Mouse (Mus musculus) MEL (cell line): ENCODE data around the gene Ttc9b. TPM values are rescaled to one million over a fixed set of nuclear protein-coding genes. Genes with fewer than 3 reads are reported as not detected.

ENCODE experiments used
- DNase-seq: peaks from one replicate; pipeline ENCODE4 v3.0.0; 2011; ENCODE audit warnings: low read depth, low spot score
- H3K27ac ChIP-seq: 2 replicates; pipeline ENCODE4 v1.5.1; 2012; ENCODE audit warnings: low read depth, mild to moderate bottlenecking, control low read depth, low read length, moderate library complexity; ENCODE audit not compliant: control insufficient read depth
- H3K27me3 ChIP-seq, 2 experiments: fragments of 150-350 bp in 1 of 2; sonication (generic) in 1 of 2; 2 replicates each; pipeline ENCODE4 v1.6.1; 2012; ENCODE audit warnings: low read length in 2 of 2, mild to moderate bottlenecking in 2 of 2, improper control_type of control experiment in 1 of 2, moderate library complexity in 1 of 2; ENCODE audit not compliant: insufficient read depth in 2 of 2, control insufficient read depth in 1 of 2
- H3K36me3 ChIP-seq, 2 experiments: 2 replicates each; pipeline ENCODE4 v1.6.1; 2012 to 2014; ENCODE audit warnings: low read length in 2 of 2, improper control_type of control experiment in 1 of 2, inconsistent platforms in 1 of 2, mild to moderate bottlenecking in 1 of 2; ENCODE audit not compliant: insufficient read depth in 2 of 2, control insufficient read depth in 1 of 2
- H3K4me1 ChIP-seq, 2 experiments: fragments of 150-350 bp in 1 of 2; sonication (generic) in 1 of 2; 2 replicates each; pipeline ENCODE4 v1.6.1; 2012; ENCODE audit warnings: low read length in 2 of 2, improper control_type of control experiment in 1 of 2, mild to moderate bottlenecking in 1 of 2; ENCODE audit not compliant: insufficient read depth in 2 of 2, control insufficient read depth in 1 of 2
- H3K4me3 ChIP-seq, 2 experiments: fragments of 150-350 bp in 1 of 2; sonication (generic) in 1 of 2; 2 replicates each; pipeline ENCODE4 v1.5.1; 2012; ENCODE audit warnings: low read depth in 2 of 2, low read length in 2 of 2, mild to moderate bottlenecking in 2 of 2, moderate library complexity in 2 of 2, control low read depth in 1 of 2, improper control_type of control experiment in 1 of 2; ENCODE audit not compliant: control insufficient read depth in 1 of 2, insufficient read depth in 1 of 2
- H3K79me2 ChIP-seq: 2 replicates; pipeline ENCODE4 v1.6.1; 2012; ENCODE audit warnings: mild to moderate bottlenecking, low read length, moderate library complexity; ENCODE audit not compliant: control insufficient read depth, poor library complexity, insufficient read depth
- H3K9ac ChIP-seq: 2 replicates; pipeline ENCODE4 v1.6.1; 2012; ENCODE audit warnings: low read depth, mild to moderate bottlenecking, control low read depth, low read length, moderate library complexity; ENCODE audit not compliant: control insufficient read depth, poor library complexity, severe bottlenecking
- H3K9me3 ChIP-seq: fragments of 150-350 bp; sonication (generic); replicated peaks from 2 replicates; pipeline ENCODE4 v1.6.1; 2012; ENCODE audit warnings: mild to moderate bottlenecking, low read length, improper control_type of control experiment, moderate library complexity; ENCODE audit not compliant: insufficient read depth
- BHLHE40 ChIP-seq: IDR thresholded peaks from 2 replicates; pipeline ENCODE4 v1.6.1; 2012; ENCODE audit warnings: low read depth, mild to moderate bottlenecking, inconsistent platforms, low read length, improper control_type of control experiment, borderline replicate concordance
- CHD1 ChIP-seq: IDR thresholded peaks from 2 replicates; pipeline ENCODE4 v1.6.1; 2012; ENCODE audit warnings: low read depth, mild to moderate bottlenecking, inconsistent platforms, low read length, improper control_type of control experiment
- CTCF ChIP-seq, 3 experiments: IDR thresholded peaks in 2 of 3; conservative IDR thresholded peaks in 1 of 3; 2 replicates each; pipeline ENCODE4 v1.5.1; 2011 to 2012; ENCODE audit warnings: low read length in 3 of 3, low read depth in 2 of 3, mild to moderate bottlenecking in 2 of 3, improper control_type of control experiment in 1 of 3, inconsistent platforms in 1 of 3, mixed read lengths in 1 of 3, moderate library complexity in 1 of 3; ENCODE audit not compliant: control insufficient read depth in 1 of 3, insufficient read depth in 1 of 3, poor library complexity in 1 of 3, severe bottlenecking in 1 of 3
- ELF1 ChIP-seq: IDR thresholded peaks from 2 replicates; pipeline ENCODE4 v1.6.1; 2014; ENCODE audit warnings: low read depth, mild to moderate bottlenecking, inconsistent platforms, low read length, improper control_type of control experiment, moderate library complexity
- EP300 ChIP-seq, 2 experiments: IDR thresholded peaks; 2 replicates each; pipeline ENCODE4 v1.6.1; 2011; ENCODE audit warnings: improper control_type of control experiment in 2 of 2, low read length in 2 of 2, low read depth in 1 of 2, mild to moderate bottlenecking in 1 of 2
- ETS1 ChIP-seq: IDR thresholded peaks from 2 replicates; pipeline ENCODE4 v1.6.1; 2012; ENCODE audit warnings: low read depth, mild to moderate bottlenecking, inconsistent platforms, low read length, improper control_type of control experiment, moderate library complexity
- GABPA ChIP-seq: IDR thresholded peaks from 2 replicates; pipeline ENCODE4 v1.6.1; 2012; ENCODE audit warnings: low read depth, mild to moderate bottlenecking, inconsistent platforms, low read length, improper control_type of control experiment, moderate library complexity
- GATA1 ChIP-seq: IDR thresholded peaks from 2 replicates; pipeline ENCODE4 v1.6.1; 2011; ENCODE audit warnings: low read depth, low read length, improper control_type of control experiment
- HCFC1 ChIP-seq: IDR thresholded peaks from 2 replicates; pipeline ENCODE4 v1.6.1; 2012; ENCODE audit warnings: low read depth, mild to moderate bottlenecking, inconsistent platforms, low read length, improper control_type of control experiment, moderate library complexity
- JUND ChIP-seq: IDR thresholded peaks from 2 replicates; pipeline ENCODE4 v1.6.1; 2011; ENCODE audit warnings: low read depth, mild to moderate bottlenecking, improper control_type of control experiment, low read length
- MAFK ChIP-seq: IDR thresholded peaks from 2 replicates; pipeline ENCODE4 v1.6.1; 2011; ENCODE audit warnings: low read depth, mild to moderate bottlenecking, low read length, improper control_type of control experiment, borderline replicate concordance
- MAX ChIP-seq: IDR thresholded peaks from 2 replicates; pipeline ENCODE4 v1.6.1; 2011; ENCODE audit warnings: low read length, improper control_type of control experiment
- MEF2A ChIP-seq: IDR thresholded peaks from 2 replicates; pipeline ENCODE4 v1.6.1; 2014; ENCODE audit warnings: low read depth, mild to moderate bottlenecking, inconsistent platforms, low read length, improper control_type of control experiment; ENCODE audit not compliant: poor library complexity, insufficient replicate concordance, severe bottlenecking; ENCODE audit errors: extremely low read depth
- MXI1 ChIP-seq: IDR thresholded peaks from 2 replicates; pipeline ENCODE4 v1.6.1; 2011; ENCODE audit warnings: mild to moderate bottlenecking, low read depth, low read length, improper control_type of control experiment
- MYC ChIP-seq: IDR thresholded peaks from 2 replicates; pipeline ENCODE4 v1.6.1; 2011; ENCODE audit warnings: low read depth, mild to moderate bottlenecking, low read length, improper control_type of control experiment, moderate library complexity
- NELFE ChIP-seq: IDR thresholded peaks from 2 replicates; pipeline ENCODE4 v1.6.1; 2011; ENCODE audit warnings: low read depth, low read length, improper control_type of control experiment
- NRF1 ChIP-seq: IDR thresholded peaks from 2 replicates; pipeline ENCODE4 v1.6.1; 2014; ENCODE audit warnings: low read depth, mild to moderate bottlenecking, inconsistent platforms, low read length, improper control_type of control experiment, moderate library complexity; ENCODE audit not compliant: poor library complexity, insufficient read depth, severe bottlenecking
- POLR2A ChIP-seq, 2 experiments: IDR thresholded peaks; 2 replicates each; pipeline ENCODE4 v1.6.1; 2011 to 2012; ENCODE audit warnings: low read length in 2 of 2, mild to moderate bottlenecking in 2 of 2, control low read depth in 1 of 2, improper control_type of control experiment in 1 of 2, low read depth in 1 of 2, moderate library complexity in 1 of 2; ENCODE audit not compliant: control insufficient read depth in 1 of 2, insufficient read depth in 1 of 2, poor library complexity in 1 of 2
- RAD21 ChIP-seq: IDR thresholded peaks from 2 replicates; pipeline ENCODE4 v1.6.1; 2011; ENCODE audit warnings: mild to moderate bottlenecking, low read depth, low read length, improper control_type of control experiment
- SIN3A ChIP-seq: IDR thresholded peaks from 2 replicates; pipeline ENCODE4 v1.6.1; 2012; ENCODE audit warnings: low read length, improper control_type of control experiment, inconsistent platforms
- TBP ChIP-seq: IDR thresholded peaks from 2 replicates; pipeline ENCODE4 v1.8.0; 2011; ENCODE audit warnings: low read depth, low read length, improper control_type of control experiment
- USF1 ChIP-seq: IDR thresholded peaks from 2 replicates; pipeline ENCODE4 v1.6.1; 2014; ENCODE audit warnings: low read depth, mild to moderate bottlenecking, inconsistent platforms, low read length, improper control_type of control experiment, moderate library complexity
- USF2 ChIP-seq, 2 experiments: IDR thresholded peaks; 2 replicates each; pipeline ENCODE4 v1.6.1; 2011 to 2012; ENCODE audit warnings: improper control_type of control experiment in 2 of 2, low read length in 2 of 2, borderline replicate concordance in 1 of 2, inconsistent platforms in 1 of 2, low read depth in 1 of 2, mild to moderate bottlenecking in 1 of 2; ENCODE audit not compliant: insufficient read depth in 1 of 2
- ZC3H11A ChIP-seq: IDR thresholded peaks from 2 replicates; pipeline ENCODE4 v1.6.1; 2012; ENCODE audit warnings: low read depth, mild to moderate bottlenecking, inconsistent platforms, low read length, improper control_type of control experiment
- ZKSCAN1 ChIP-seq: IDR thresholded peaks from 2 replicates; pipeline ENCODE4 v1.6.1; 2012; ENCODE audit warnings: low read depth, mild to moderate bottlenecking, inconsistent platforms, low read length, improper control_type of control experiment, moderate library complexity
- ZMIZ1 ChIP-seq: IDR thresholded peaks from 2 replicates; pipeline ENCODE4 v1.6.1; 2012; ENCODE audit warnings: low read depth, mild to moderate bottlenecking, inconsistent platforms, low read length, improper control_type of control experiment, moderate library complexity
- ZNF384 ChIP-seq: IDR thresholded peaks from 2 replicates; pipeline ENCODE4 v1.6.1; 2012; ENCODE audit warnings: low read depth, mild to moderate bottlenecking, inconsistent platforms, low read length, improper control_type of control experiment
- polyA plus RNA-seq, 2 experiments: library from polyadenylated mRNA; stranded (reverse) in 1 of 2; unstranded in 1 of 2; fragments of >175 nt in 1 of 2; fragments of >200 nt in 1 of 2; gene quantifications; 2 replicates each; pipeline versions ENCODE4 v1.2.1 to v1.2.4; 2012; ENCODE audit warnings: low replicate concordance in 2 of 2, low read depth in 1 of 2; ENCODE audit not compliant: insufficient read length in 2 of 2, insufficient read depth in 1 of 2, missing spikeins in 1 of 2
- total RNA-seq: library from RNA; depleted of rRNA; stranded (reverse); fragments of 300-350 nt; gene quantifications from 2 replicates; pipeline ENCODE4 v1.2.3, GENCODE M21; 2012

Gene Ttc9b
- total and polyA plus RNA-seq, 3 experiments: 0.19 TPM; not detected in 1

GRCm38 (mm10) chr7:27683218-27683617, 29.5 kb downstream of the Ttc9b start:
- Histone ChIP-seq H3K27ac (no peak overlapping the region), H3K9me3 (no peaks in the 10 kb centered on the region), H3K27me3 (no peaks in the 10 kb centered on the region), H3K4me1 (peaks cover 0 to 2% of the 10 kb centered on the region in 2 experiments; a peak in 1 of 4 replicates), H3K9ac (no peak overlapping the region), H3K79me2 (no peaks in the 10 kb centered on the region; the same call in 1 of the 2 replicates), H3K36me3 (no peaks in the 10 kb centered on the region; a peak in 1 of 4 replicates), H3K4me3 (no peak overlapping the region)
- no peak for DNase-seq
- no peak for TF ChIP-seq TBP
- no peak for TF ChIP-seq ELF1
- no peak for TF ChIP-seq GABPA
- no peak for TF ChIP-seq NELFE

GRCm38 (mm10) chr7:27685220-27685619, 31.5 kb downstream of the Ttc9b start:
- Histone ChIP-seq H3K4me3 (peak overlapping the region; percentile 14 to 20; a peak in 3 of 4 replicates), H3K79me2 (peaks cover 2% of the 10 kb centered on the region; the same call in 1 of the 2 replicates), H3K9me3 (no peaks in the 10 kb centered on the region), H3K27ac (no peak overlapping the region), H3K4me1 (peaks cover 0 to 6% of the 10 kb centered on the region in 2 experiments; a peak in 2 of 4 replicates), H3K36me3 (peaks cover 0 to 3% of the 10 kb centered on the region in 2 experiments; a peak in 1 of 4 replicates), H3K27me3 (no peaks in the 10 kb centered on the region), H3K9ac (peak overlapping the region; percentile 52)
- peak; percentile 57 for DNase-seq
- TF ChIP-seq MXI1 (peak; percentile 57; the same call in 1 of the 2 replicates), MAFK (no peak), RAD21 (no peak), BHLHE40 (no peak), POLR2A (IDR thresholded peaks at IDR 0.05; ENCODE audit: control insufficient read depth in 1 of 2, insufficient read depth in 1 of 2, low read depth in 1 of 2, low read length in 2 of 2, poor library complexity in 1 of 2) (no peak), EP300 (IDR thresholded peaks at IDR 0.05; ENCODE audit: low read depth in 1 of 2, low read length in 2 of 2) (no peak), MYC (peak; percentile 83), ELF1 (no peak), ETS1 (no peak), SIN3A (no peak), ZC3H11A (no peak), ZKSCAN1 (no peak), NRF1 (no peak), NELFE (no peak), GATA1 (no peak), ZNF384 (no peak), USF1 (no peak), ZMIZ1 (no peak), HCFC1 (no peak), CHD1 (no peak), MEF2A (no peak), USF2 (IDR thresholded peaks at IDR 0.05; ENCODE audit: borderline replicate concordance in 1 of 2, insufficient read depth in 1 of 2, low read depth in 1 of 2, low read length in 2 of 2) (no peak), MAX (peak; percentile 69), JUND (no peak), CTCF (IDR thresholded peaks at IDR 0.05 in 2 of 3, conservative IDR thresholded peaks at IDR 0.05 in 1 of 3; ENCODE audit: control insufficient read depth in 1 of 3, insufficient read depth in 1 of 3, low read depth in 2 of 3, low read length in 3 of 3, poor library complexity in 1 of 3, severe bottlenecking in 1 of 3) (no peak)
